Mouse (Mus musculus) lung, postnatal 0 days (tissue): ENCODE data around the gene Cobl. TPM values are rescaled to one million over a fixed set of nuclear protein-coding genes. Genes with fewer than 3 reads are reported as not detected.

Experiments used
- ATAC-seq: fragments of 200-750 bp; cut with Nextera tagmentation; 2 replicates; pipeline ENCODE4 v1.8.0; 2017; ENCODE audit warnings: moderate library complexity
- DNase-seq: peaks from one replicate; pipeline ENCODE4 v3.0.0-alpha.2; 2016; ENCODE audit warnings: low spot score
- H3K27ac ChIP-seq: fragments of 300-500 bp; sonication (generic); 2 replicates; pipeline ENCODE4 v1.5.1; 2014; ENCODE audit warnings: antibody characterized with exemption, mild to moderate bottlenecking, low read length, mixed read lengths
- H3K27me3 ChIP-seq: fragments of 300-500 bp; sonication (generic); replicated peaks from 2 replicates; pipeline ENCODE4 v1.6.1; 2014; ENCODE audit warnings: low read length, mixed read lengths; ENCODE audit not compliant: insufficient read depth
- H3K36me3 ChIP-seq: fragments of 300-500 bp; sonication (generic); 2 replicates; pipeline ENCODE4 v1.6.1; 2014; ENCODE audit warnings: low read length, mixed read lengths; ENCODE audit not compliant: insufficient read depth
- H3K4me1 ChIP-seq: fragments of 300-500 bp; sonication (generic); 2 replicates; pipeline ENCODE4 v1.6.1; 2014; ENCODE audit warnings: antibody characterized with exemption, low read depth, low read length, mixed read lengths; ENCODE audit not compliant: insufficient read depth
- H3K4me2 ChIP-seq: fragments of 300-500 bp; sonication (generic); replicated peaks from 2 replicates; pipeline ENCODE4 v1.6.1; 2014; ENCODE audit warnings: low read depth, mild to moderate bottlenecking, low read length, moderate library complexity, mixed read lengths
- H3K4me3 ChIP-seq: fragments of 300-500 bp; sonication (generic); 2 replicates; pipeline ENCODE4 v1.5.1; 2014; ENCODE audit warnings: low read depth, low read length
- H3K9ac ChIP-seq: fragments of 300-500 bp; sonication (generic); replicated peaks from 2 replicates; pipeline ENCODE4 v1.6.1; 2014; ENCODE audit warnings: low read depth, mild to moderate bottlenecking
- H3K9me3 ChIP-seq: fragments of 300-500 bp; sonication (generic); 2 replicates; pipeline ENCODE4 v1.6.1; 2016; ENCODE audit warnings: low read length, mixed read lengths
- CTCF ChIP-seq: IDR thresholded peaks from 2 replicates; pipeline ENCODE4 v1.5.1; 2016; ENCODE audit warnings: antibody characterized with exemption, mild to moderate bottlenecking
- EP300 ChIP-seq: IDR thresholded peaks from 2 replicates; pipeline ENCODE4 v1.6.1; 2016; ENCODE audit warnings: antibody characterized with exemption, mild to moderate bottlenecking, control low read depth
- WGBS: fragments of 180-500 bp; shearing (Covaris S2); extraction: QIAGEN DNeasy Blood & Tissue Kit; methylation state at CpG from one replicate; pipeline ENCODE4 v1.1.7; 2014; 5-methylcytosine and 5-hydroxymethylcytosine counted together
- polyA plus RNA-seq: library from polyadenylated mRNA; unstranded; fragments of >200 nt; fragmentation: Nextera tagmentation; extraction: Ambion mirVana; gene quantifications from 2 replicates; pipeline ENCODE4 v1.2.1, GENCODE M21; 2015

Gene Cobl
- polyA plus RNA-seq, 1 experiment from 2014 or later = 9.7 TPM

DNA sequence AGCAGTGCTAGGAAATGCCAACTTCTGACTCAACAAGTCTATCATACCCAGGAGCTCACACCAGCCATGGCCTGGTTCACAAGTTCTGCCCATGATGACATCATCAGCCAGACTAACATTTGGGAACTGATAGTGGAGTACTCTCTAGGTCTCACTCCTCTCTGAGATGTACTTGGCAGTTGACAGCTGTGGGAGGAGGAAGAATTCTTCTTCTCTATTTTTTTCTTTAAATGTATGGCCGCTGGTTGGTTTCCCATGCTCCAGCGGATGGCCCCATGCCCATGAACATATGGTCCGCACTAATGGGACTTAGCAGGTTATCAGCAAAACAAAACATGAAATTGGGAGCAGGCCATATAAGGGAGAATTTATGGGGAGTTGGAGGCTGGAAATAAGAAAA is 145.4 kb downstream of the Cobl start:
- no peak overlapping the region for H3K4me3 ChIP-seq
- no peaks in the 10 kb centered on the region for H3K4me1 ChIP-seq
- DNase-seq (no peak), ATAC-seq (no peak)
- TF ChIP-seq EP300 (no peak), CTCF (no peak)
- H3K4me2 ChIP-seq = no peak overlapping the region
- no peaks in the 10 kb centered on the region for H3K27me3 ChIP-seq
- H3K36me3 ChIP-seq = no peaks in the 10 kb centered on the region
- WGBS = 58% methylated on average over 3 of the region's 3 CpGs
- H3K9me3 ChIP-seq = no peaks in the 10 kb centered on the region
- H3K9ac ChIP-seq = no peak overlapping the region
- no peak overlapping the region for H3K27ac ChIP-seq

- no peak overlapping the region for H3K4me2 ChIP-seq
- H3K4me3 ChIP-seq = no peak overlapping the region
- TF ChIP-seq EP300 (no peak), CTCF (no peak)
- ATAC-seq (no peak), DNase-seq (no peak)
- no peaks in the 10 kb centered on the region for H3K9me3 ChIP-seq
- no peaks in the 10 kb centered on the region for H3K27me3 ChIP-seq
- no peaks in the 10 kb centered on the region for H3K4me1 ChIP-seq
- no peak overlapping the region for H3K27ac ChIP-seq
- no peak overlapping the region for H3K9ac ChIP-seq
- H3K36me3 ChIP-seq = no peaks in the 10 kb centered on the region
- 35% methylated on average over 3 of the region's 3 CpGs for WGBS
Measured at GRCm38 (mm10) chr11:12315670-12316069, 149.1 kb downstream of the Cobl start.

DNA sequence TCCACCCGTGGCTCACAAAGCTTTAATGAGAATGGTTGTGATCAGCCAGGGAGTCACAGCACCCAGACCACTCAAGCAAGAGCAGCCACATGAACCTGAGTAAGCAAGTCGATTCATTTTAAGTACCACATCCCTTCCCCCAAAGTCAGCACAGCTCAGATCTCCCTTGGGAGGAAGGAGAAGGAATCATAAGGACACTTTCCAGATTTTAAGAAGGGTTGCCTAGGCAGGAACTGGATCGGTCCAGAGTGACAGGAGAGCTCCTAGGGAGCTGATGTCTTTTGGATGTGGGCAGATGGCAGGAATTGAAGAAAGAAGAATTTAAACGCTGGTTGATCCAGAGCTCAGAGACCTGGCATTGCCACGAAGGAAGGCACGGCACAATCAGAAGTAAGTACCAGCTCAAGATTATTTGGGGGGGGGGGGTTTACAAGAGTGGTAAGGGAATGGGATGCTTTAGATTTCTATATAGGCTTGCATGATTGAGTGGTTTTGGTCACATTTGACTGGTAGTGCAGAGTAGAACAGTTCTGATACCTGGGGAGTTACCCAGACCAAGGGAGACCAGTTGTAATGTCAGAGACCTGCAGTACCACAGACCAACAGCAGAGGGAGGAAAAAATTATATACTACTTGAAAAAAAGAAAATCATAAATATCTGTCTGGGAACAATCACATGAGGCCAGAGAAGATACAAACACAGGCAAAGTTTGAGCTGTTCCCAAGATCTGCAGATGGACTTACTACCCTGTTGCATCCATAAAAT is 150.3 kb downstream of the Cobl start:
- H3K4me3 ChIP-seq = no peak overlapping the region
- no peak overlapping the region for H3K9ac ChIP-seq
- H3K9me3 ChIP-seq = no peaks in the 10 kb centered on the region
- TF ChIP-seq EP300 (no peak), CTCF (peak; percentile 70)
- H3K27me3 ChIP-seq = no peaks in the 10 kb centered on the region
- H3K4me1 ChIP-seq = no peaks in the 10 kb centered on the region
- H3K36me3 ChIP-seq = no peaks in the 10 kb centered on the region
- DNase-seq (peak; percentile 47), ATAC-seq (0 out of 2 replicates have a peak, but pooled peaks have one; percentile 21)
- H3K27ac ChIP-seq = no peak overlapping the region
- WGBS = 76% methylated on average over 6 of the region's 6 CpGs
- no peak overlapping the region for H3K4me2 ChIP-seq

- Histone ChIP-seq H3K4me1 (no peaks in the 10 kb centered on the region), H3K36me3 (no peaks in the 10 kb centered on the region), H3K4me2 (no peak overlapping the region), H3K27me3 (no peaks in the 10 kb centered on the region), H3K9ac (no peak overlapping the region), H3K4me3 (no peak overlapping the region), H3K9me3 (no peaks in the 10 kb centered on the region), H3K27ac (no peak overlapping the region)
- peak; percentile 73 for ATAC-seq
- peak; percentile 45 for DNase-seq
- TF ChIP-seq EP300 (peak; percentile 43; the same call in 1 of the 2 replicates), CTCF (no peak)
- 62% methylated on average over 6 of the region's 6 CpGs for WGBS
Measured at GRCm38 (mm10) chr11:12311419-12311818, 153.3 kb downstream of the Cobl start.

GRCm38 (mm10) chr11:12309423-12310023 is 155.2 kb downstream of the Cobl start:
- 64% methylated on average over 3 of the region's 3 CpGs for WGBS
- TF ChIP-seq EP300 = no peak
- no peak for TF ChIP-seq CTCF
- Histone ChIP-seq H3K27ac (no peak overlapping the region), H3K4me2 (no peak overlapping the region), H3K4me1 (no peaks in the 10 kb centered on the region), H3K9ac (no peak overlapping the region), H3K27me3 (no peaks in the 10 kb centered on the region), H3K36me3 (no peaks in the 10 kb centered on the region), H3K9me3 (no peaks in the 10 kb centered on the region), H3K4me3 (no peak overlapping the region)
- ATAC-seq = no peak
- DNase-seq = no peak

GRCm38 (mm10) chr11:12304879-12305278 is 159.9 kb downstream of the Cobl start:
- ATAC-seq (no peak), DNase-seq (no peak)
- TF ChIP-seq EP300 (no peak), CTCF (no peak)
- no peak overlapping the region for H3K27ac ChIP-seq
- no peaks in the 10 kb centered on the region for H3K4me1 ChIP-seq
- 53% methylated on average over 3 of the region's 3 CpGs for WGBS
- H3K36me3 ChIP-seq = no peaks in the 10 kb centered on the region
- no peak overlapping the region for H3K4me2 ChIP-seq
- H3K27me3 ChIP-seq = no peaks in the 10 kb centered on the region
- no peaks in the 10 kb centered on the region for H3K9me3 ChIP-seq
- H3K4me3 ChIP-seq = no peak overlapping the region
- H3K9ac ChIP-seq = no peak overlapping the region
